Mouse (Mus musculus) 3T3-L1 (cell line): ENCODE results near the gene Trak1.

Experiments used
- DNase-seq: peaks from one replicate; pipeline ENCODE4 v3.0.0-alpha.2; 2015; ENCODE audit warnings: low read depth, low spot score

Trak1 gene

GRCm38 (mm10) chr9:121297171-121298064, at the start of gene Trak1:
TSS of gene Trak1 (plus strand) at chr9:121297502.
- no peak for DNase-seq

GRCm38 (mm10) chr9:121247956-121248775, 49.1 kb upstream of the Trak1 start:
- peak; percentile 91 for DNase-seq

- no peak for DNase-seq
These were observed 47.5 kb upstream of the Trak1 start for GRCm38 (mm10) chr9:121249805-121250204.

- no peak for DNase-seq
These were observed 46.4 kb upstream of the Trak1 start for GRCm38 (mm10) chr9:121250854-121251253.

- DNase-seq: peak; percentile 87
These were observed 43.3 kb upstream of the Trak1 start for GRCm38 (mm10) chr9:121253983-121254382.

GRCm38 (mm10) chr9:121254761-121255160, 42.5 kb upstream of the Trak1 start:
- no peak for DNase-seq

- DNase-seq: no peak
These were observed 40.2 kb upstream of the Trak1 start for GRCm38 (mm10) chr9:121257106-121257505.

- DNase-seq: no peak
These were observed 32.0 kb upstream of the Trak1 start for GRCm38 (mm10) chr9:121265307-121265706.

GRCm38 (mm10) chr9:121271149-121271548, 26.2 kb upstream of the Trak1 start:
- DNase-seq: no peak

GRCm38 (mm10) chr9:121271561-121271960, 25.7 kb upstream of the Trak1 start:
- no peak for DNase-seq

GRCm38 (mm10) chr9:121276745-121277117, 20.6 kb upstream of the Trak1 start:
- no peak for DNase-seq

- peak; percentile 96 for DNase-seq
These were observed 19.9 kb upstream of the Trak1 start, which contains the start of gene Ulk4 for GRCm38 (mm10) chr9:121277118-121278060. TSS of gene Ulk4 (minus strand) at chr9:121277197.

GRCm38 (mm10) chr9:121279216-121279615, 18.1 kb upstream of the Trak1 start:
- no peak for DNase-seq

GRCm38 (mm10) chr9:121281891-121282290, 15.4 kb upstream of the Trak1 start:
- DNase-seq: no peak

GRCm38 (mm10) chr9:121283620-121284185, 13.6 kb upstream of the Trak1 start:
- DNase-seq: peak; percentile 57

GRCm38 (mm10) chr9:121284422-121284821, 12.9 kb upstream of the Trak1 start:
- peak; percentile 72 for DNase-seq

GRCm38 (mm10) chr9:121285341-121286324, 11.7 kb upstream of the Trak1 start:
- peak; percentile 71 for DNase-seq

- DNase-seq: no peak
These were observed 10.9 kb upstream of the Trak1 start for GRCm38 (mm10) chr9:121286325-121286901.

GRCm38 (mm10) chr9:121291275-121291674, 6.0 kb upstream of the Trak1 start:
- no peak for DNase-seq
